Comparison of ENCODE assay signal across 8 mouse cellular contexts in genomic region chr3:146682140-146682651, GRCm38 (mm10). TPM values are rescaled to one million over a fixed set of nuclear protein-coding genes. Genes with fewer than 3 reads are reported as not detected.
A peak's percentile ranks its signal among the peaks of the same experiment; 100 is the strongest.
DNase-seq lines count a peak whose midpoint lies in the region; ATAC-seq and TF ChIP-seq lines count a peak whose summit lies in the region.

No protein-coding gene starts in this region.

- H3K9ac ChIP-seq in hindbrain, embryonic 15.5 days: 0 out of 2 replicates have a peak overlapping the region, but pooled peaks have one; percentile 6
- H3K9ac ChIP-seq in lung, embryonic 16.5 days (ENCODE audit: low read length): peak overlapping the region; percentile 24; the same call in 1 of the 2 replicates

- no peak for TF ChIP-seq POLR2A in bone marrow macrophage, adult 2 months (IDR thresholded peaks at IDR 0.05; ENCODE audit: borderline replicate concordance, low read depth, low read length)

- no peak for TF ChIP-seq CTCF in bone marrow macrophage, adult 2 months (IDR thresholded peaks at IDR 0.05; ENCODE audit: low read depth, low read length)

- WGBS in hindbrain, embryonic 15.5 days: 40% methylated on average over 13 of the region's 13 CpGs
- 38% methylated on average over 13 of the region's 13 CpGs for WGBS in lung, embryonic 16.5 days

- peaks cover 12% of the 10 kb centered on the region for H3K4me1 ChIP-seq in bone marrow macrophage, adult 2 months (ENCODE audit: control insufficient read depth, insufficient read depth, low read length)
- peaks cover 15% of the 10 kb centered on the region for H3K4me1 ChIP-seq in hindbrain, embryonic 15.5 days (replicated peaks)
- H3K4me1 ChIP-seq in lung, embryonic 16.5 days (replicated peaks; ENCODE audit: control insufficient read depth, insufficient read depth, low read length): peaks cover 6% of the 10 kb centered on the region; the same call in 1 of the 2 replicates

- H3K4me3 ChIP-seq in bone marrow macrophage, adult 2 months (ENCODE audit: insufficient read depth, low read length): peak overlapping the region; percentile 41
- H3K4me3 ChIP-seq in hindbrain, embryonic 15.5 days: peak overlapping the region; percentile 27
- peak overlapping the region; percentile 37 for H3K4me3 ChIP-seq in lung, embryonic 16.5 days (ENCODE audit: low read length)

- no peaks in the 10 kb centered on the region for H3K36me3 ChIP-seq in hindbrain, embryonic 15.5 days
- H3K36me3 ChIP-seq in lung, embryonic 16.5 days (ENCODE audit: control insufficient read depth, insufficient read depth, low read length): no peaks in the 10 kb centered on the region

- no peak for ATAC-seq in hindbrain, embryonic 15.5 days (ENCODE audit: low FRiP score, low read depth)
- peak; percentile 11; the same call in 1 of the 2 replicates for ATAC-seq in lung, embryonic 16.5 days (ENCODE audit: low read depth)
- no peak for ATAC-seq in erythroblast, adult 5-6 weeks (replicated peaks; ENCODE audit: low FRiP score, poor library complexity, severe bottlenecking)

- H3K4me2 ChIP-seq in hindbrain, embryonic 15.5 days: peak overlapping the region; percentile 48
- peak overlapping the region; percentile 60 for H3K4me2 ChIP-seq in lung, embryonic 16.5 days (ENCODE audit: low read depth, low read length)

- peak; percentile 84 for DNase-seq in MEL-GATA-1-ER (ENCODE audit: extremely low read depth, low read depth)
- peak; percentile 67 for DNase-seq in gastrocnemius, adult 18-20 months (ENCODE audit: low spot score)
- DNase-seq in layer of hippocampus, postnatal 14 days (ENCODE audit: low spot score in 2 of 2): peak; percentile 60 to 79
- peak; percentile 10 for DNase-seq in retina, embryonic 14.5 days (ENCODE audit: low spot score)

- H3K27ac ChIP-seq in bone marrow macrophage, adult 2 months (ENCODE audit: insufficient read depth, low read depth, low read length): no peak overlapping the region
- peak overlapping the region; percentile 4; the same call in 1 of the 2 replicates for H3K27ac ChIP-seq in hindbrain, embryonic 15.5 days (replicated peaks)
- H3K27ac ChIP-seq in lung, embryonic 16.5 days (ENCODE audit: low read length): 0 out of 2 replicates have a peak overlapping the region, but pooled peaks have one; percentile 3

- 0 out of 2 replicates have a peak, but pooled peaks cover 5% of the 10 kb centered on the region for H3K27me3 ChIP-seq in hindbrain, embryonic 15.5 days
- H3K27me3 ChIP-seq in lung, embryonic 16.5 days (ENCODE audit: control insufficient read depth, insufficient read depth, low read depth, low read length): no peaks in the 10 kb centered on the region

- no peaks in the 10 kb centered on the region for H3K9me3 ChIP-seq in hindbrain, embryonic 15.5 days
- no peaks in the 10 kb centered on the region for H3K9me3 ChIP-seq in lung, embryonic 16.5 days (ENCODE audit: control insufficient read depth, low read length)

RNA-seq across cellular contexts. Expression of gene Samd13, which starts 3.2 kb away (rescaled TPM):
- polyA plus RNA-seq in bone marrow macrophage, adult 2 months (2012; ENCODE audit: insufficient read depth, insufficient read length, missing spikeins): not detected in 2 replicates
- total RNA-seq in gastrocnemius, adult 18-20 months (2021): under 1 TPM; 0.64 to 0.95 TPM
- polyA plus RNA-seq in hindbrain, embryonic 15.5 days (2015; fragmentation: Nextera tagmentation; extraction: Ambion mirVana): 0.30 and 0.72 TPM in 2 replicates
- total RNA-seq in layer of hippocampus, postnatal 14 days (2021): not detected
- 1.4 TPM in 2 replicates for polyA plus RNA-seq in lung, embryonic 16.5 days (2015; fragmentation: Nextera tagmentation; extraction: Ambion mirVana)
- total RNA-seq in erythroblast, adult 5-6 weeks (2015; ENCODE audit: low replicate concordance): not detected in 2 replicates
- 0.60 and 0.84 TPM in 2 replicates for total RNA-seq in erythroblast, adult 5-6 weeks (2017; ENCODE audit: low replicate concordance)

RNA-seq across cellular contexts. Expression of gene 4930503B20Rik, which starts 31.1 kb away (rescaled TPM):
- not detected in 2 replicates for polyA plus RNA-seq in bone marrow macrophage, adult 2 months (2012; ENCODE audit: insufficient read depth, insufficient read length, missing spikeins)
- total RNA-seq in gastrocnemius, adult 18-20 months (2021): not detected
- not detected in 2 replicates for polyA plus RNA-seq in hindbrain, embryonic 15.5 days (2015; fragmentation: Nextera tagmentation; extraction: Ambion mirVana)
- total RNA-seq in layer of hippocampus, postnatal 14 days (2021): not detected
- not detected in 2 replicates for polyA plus RNA-seq in lung, embryonic 16.5 days (2015; fragmentation: Nextera tagmentation; extraction: Ambion mirVana)
- total RNA-seq in erythroblast, adult 5-6 weeks (2015; ENCODE audit: low replicate concordance): not detected in 2 replicates
- not detected in 2 replicates for total RNA-seq in erythroblast, adult 5-6 weeks (2017; ENCODE audit: low replicate concordance)

Comparison
In these comparisons a context has a peak if more than half of its experiments do, and no peak if none do; other contexts are left out.
1. DNase-seq: peak in every context shown above with its lines; median percentile 84 in MEL-GATA-1-ER; 70 in layer of hippocampus, postnatal 14 days; 67 in gastrocnemius, adult 18-20 months; 10 in retina, embryonic 14.5 days.